Mouse (Mus musculus) heart, embryonic 10.5 days (tissue): Measurements from ENCODE around the gene Vkorc1. TPM values are rescaled to one million over a fixed set of nuclear protein-coding genes. Genes with fewer than 3 reads are reported as not detected.

Source experiments
- DNase-seq: peaks from one replicate; pipeline ENCODE4 v3.0.0-alpha.2; 2017; ENCODE audit warnings: low spot score
- H3K27ac ChIP-seq: fragments of 300-500 bp; sonication (generic); 2 replicates; pipeline ENCODE4 v1.5.1; 2016; ENCODE audit warnings: mild to moderate bottlenecking
- H3K27me3 ChIP-seq: fragments of 300-500 bp; sonication (generic); 2 replicates; pipeline ENCODE4 v1.6.1; 2016; ENCODE audit warnings: mild to moderate bottlenecking; ENCODE audit not compliant: poor library complexity, insufficient read depth, severe bottlenecking
- H3K36me3 ChIP-seq: fragments of 300-500 bp; sonication (generic); 2 replicates; pipeline ENCODE4 v1.6.1; 2016; ENCODE audit warnings: mild to moderate bottlenecking, moderate library complexity
- H3K4me1 ChIP-seq: fragments of 300-500 bp; sonication (generic); 2 replicates; pipeline ENCODE4 v1.6.1; 2016; ENCODE audit warnings: mild to moderate bottlenecking
- H3K4me3 ChIP-seq: fragments of 300-500 bp; sonication (generic); 2 replicates; pipeline ENCODE4 v1.5.1; 2016; ENCODE audit warnings: mild to moderate bottlenecking, moderate library complexity
- H3K9me3 ChIP-seq: fragments of 300-500 bp; sonication (generic); 2 replicates; pipeline ENCODE4 v1.6.1; 2016; ENCODE audit warnings: mild to moderate bottlenecking, moderate library complexity
- WGBS: fragments of 180-500 bp; shearing (Covaris S2); methylation state at CpG from one replicate; pipeline ENCODE4 v1.1.7; 2016; 5-methylcytosine and 5-hydroxymethylcytosine counted together
- polyA plus RNA-seq: library from polyadenylated mRNA; unstranded; fragments of >200 nt; fragmentation: Nextera tagmentation; extraction: Ambion mirVana; gene quantifications from 2 replicates; pipeline ENCODE4 v1.2.1, GENCODE M21; 2016

Gene Vkorc1
- polyA plus RNA-seq, 1 experiment from 2014 or later: 81.7 TPM

DNA sequence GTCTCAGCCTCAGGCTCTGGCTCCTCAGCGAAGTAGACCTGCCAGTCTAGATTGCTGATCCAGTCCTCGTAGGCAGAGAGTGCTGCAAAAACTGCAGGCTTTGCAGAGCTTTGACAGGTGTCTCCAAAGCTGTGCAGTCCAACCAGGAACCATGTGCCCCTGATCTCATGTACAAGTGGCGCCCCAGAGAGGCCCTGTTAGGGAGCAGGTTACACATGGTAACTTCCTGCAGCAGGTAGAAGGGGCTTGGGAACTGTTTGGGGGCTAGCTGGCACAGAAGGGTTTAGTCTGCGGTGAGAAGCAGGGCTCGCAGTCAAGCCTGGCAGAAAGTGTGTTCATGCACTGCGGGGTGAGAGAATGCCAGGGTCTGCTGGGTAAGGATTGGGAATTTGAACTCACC is 8.9 kb downstream of the Vkorc1 start:
- 91% methylated on average over 6 of the region's 6 CpGs for WGBS
- no peak overlapping the region for H3K4me3 ChIP-seq
- no peaks in the 10 kb centered on the region for H3K9me3 ChIP-seq
- peaks cover 21% of the 10 kb centered on the region for H3K4me1 ChIP-seq
- H3K27ac ChIP-seq: no peak overlapping the region
- H3K36me3 ChIP-seq: peaks cover 86% of the 10 kb centered on the region
- DNase-seq: no peak
- H3K27me3 ChIP-seq: no peaks in the 10 kb centered on the region

DNA sequence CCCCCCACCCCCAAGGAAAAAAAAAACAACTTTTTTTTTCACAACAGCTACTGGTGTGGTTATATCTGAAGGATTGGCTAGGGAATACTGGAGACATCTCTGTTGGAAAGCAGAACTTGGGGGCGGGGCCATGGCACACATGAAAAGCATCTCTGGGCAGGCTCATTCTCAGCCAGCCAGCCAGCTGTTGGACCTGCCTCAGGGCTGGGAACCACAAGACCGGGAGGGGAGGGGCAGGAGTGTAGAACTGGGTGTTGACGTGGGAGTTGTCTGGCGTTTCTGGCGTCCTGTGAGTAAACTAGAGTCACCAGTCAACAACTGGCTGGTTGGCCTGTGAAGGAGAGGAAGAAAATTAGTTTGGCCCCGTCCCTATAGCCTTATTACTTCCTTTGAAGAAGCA is 9.5 kb downstream of the Vkorc1 start:
- no peaks in the 10 kb centered on the region for H3K9me3 ChIP-seq
- H3K27me3 ChIP-seq: no peaks in the 10 kb centered on the region
- no peak overlapping the region for H3K4me3 ChIP-seq
- WGBS: 69% methylated on average over 6 of the region's 6 CpGs
- H3K4me1 ChIP-seq: peaks cover 21% of the 10 kb centered on the region
- peaks cover 92% of the 10 kb centered on the region for H3K36me3 ChIP-seq
- DNase-seq: no peak
- no peak overlapping the region for H3K27ac ChIP-seq

DNA sequence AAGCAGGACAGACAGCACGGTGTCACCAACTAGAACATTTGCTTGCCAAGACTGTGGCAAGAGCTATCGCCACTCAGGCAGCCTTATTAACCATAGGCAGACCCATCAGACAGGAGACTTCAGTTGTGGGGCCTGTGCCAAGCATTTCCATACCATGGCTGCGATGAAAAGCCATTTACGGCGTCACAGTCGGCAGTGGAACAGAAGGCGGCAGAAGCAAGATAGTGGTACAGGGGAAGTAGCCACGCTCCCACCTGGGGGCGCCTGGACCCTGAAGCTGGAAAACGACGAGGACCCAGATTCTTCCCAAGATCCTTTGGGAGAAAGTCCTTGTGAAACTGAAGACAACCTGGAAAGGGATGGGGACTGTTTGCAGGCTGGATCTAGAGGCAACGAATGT is 15.0 kb downstream of the Vkorc1 start:
- Histone ChIP-seq H3K4me1 (peaks cover 28% of the 10 kb centered on the region), H3K4me3 (no peak overlapping the region), H3K9me3 (no peaks in the 10 kb centered on the region), H3K36me3 (peaks cover 72% of the 10 kb centered on the region), H3K27ac (no peak overlapping the region), H3K27me3 (no peaks in the 10 kb centered on the region)
- WGBS: 85% methylated on average over 12 of the region's 12 CpGs
- no peak for DNase-seq

DNA sequence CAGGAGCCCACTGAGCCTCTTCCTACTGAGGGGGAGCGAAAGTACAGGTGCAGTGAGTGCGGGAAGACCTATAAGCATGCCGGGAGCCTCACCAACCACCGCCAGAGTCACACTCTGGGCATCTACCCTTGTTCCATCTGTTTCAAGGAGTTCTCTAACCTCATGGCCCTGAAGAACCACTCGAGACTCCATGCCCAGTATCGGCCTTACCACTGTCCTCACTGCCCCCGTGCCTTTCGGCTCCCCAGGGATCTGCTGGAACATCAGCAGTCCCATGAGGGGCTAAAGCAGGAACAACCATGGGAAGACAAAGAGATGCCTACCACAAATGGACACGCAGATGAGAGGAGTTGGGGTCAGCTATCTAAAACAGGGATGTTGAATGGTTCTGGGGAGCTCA is 16.1 kb downstream of the Vkorc1 start:
- H3K4me1 ChIP-seq: peaks cover 31% of the 10 kb centered on the region
- WGBS: 93% methylated on average over 9 of the region's 9 CpGs
- no peak for DNase-seq

DNA sequence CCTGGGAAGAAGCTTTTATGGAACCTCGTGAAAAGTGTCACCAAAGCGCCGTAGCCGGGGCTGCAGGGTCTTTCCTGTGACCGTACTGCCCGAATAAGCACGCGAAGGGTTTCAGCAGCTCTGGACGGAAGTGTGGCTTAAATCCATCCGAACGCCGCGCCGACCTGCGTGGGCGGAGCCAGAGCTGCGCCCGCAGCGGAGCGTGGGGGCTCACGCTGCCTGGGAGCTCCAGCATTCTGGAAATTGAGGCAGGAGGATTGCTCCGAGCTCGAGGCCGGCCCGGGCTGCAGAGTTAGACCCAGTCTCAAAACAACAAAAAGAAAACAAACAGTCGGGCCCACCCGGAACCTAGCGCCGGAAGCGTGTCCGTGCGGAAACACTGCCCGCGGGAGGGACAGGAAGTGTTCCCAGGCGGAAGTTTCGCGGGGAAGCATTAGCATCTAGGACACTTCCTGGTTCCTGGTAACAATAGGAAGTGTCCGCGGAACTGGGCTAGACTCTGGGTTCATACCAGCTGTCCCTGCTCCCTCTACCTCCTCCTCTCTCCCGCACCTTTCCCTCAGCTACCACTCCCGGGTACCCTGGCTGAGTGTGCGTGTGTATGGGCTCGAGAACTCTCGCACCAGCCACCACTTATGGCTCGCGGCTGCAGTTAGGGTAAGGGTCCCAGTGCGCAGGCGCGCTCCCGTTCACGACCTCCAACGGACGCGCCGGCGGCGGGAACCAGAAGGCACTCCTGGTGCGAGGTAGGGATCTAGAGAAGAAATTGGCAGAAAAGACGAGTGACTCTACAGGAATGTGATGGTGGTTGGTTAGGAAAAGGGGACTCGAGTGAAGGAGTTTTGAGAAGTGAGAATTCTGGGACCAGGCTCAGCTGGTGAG is 18.7 kb downstream of the Vkorc1 start, which contains the start of gene Zfp668:
Gene Zfp668, minus strand, starts transcription at position 362 of the 882 bp plus-strand sequence.
- Histone ChIP-seq H3K4me1 (peaks cover 18% of the 10 kb centered on the region), H3K27ac (peak within 1 kb of the TSS; percentile 98), H3K4me3 (peak within 1 kb of the TSS; percentile 92), H3K9me3 (no peaks in the 10 kb centered on the region), H3K27me3 (no peaks in the 10 kb centered on the region), H3K36me3 (peaks cover 46% of the 10 kb centered on the region)
- peak; percentile 96 for DNase-seq
- under 1% methylated on average over 60 of the region's 60 CpGs for WGBS

More for the DNA sequence above, 16.1 kb downstream of the Vkorc1 start:
- Histone ChIP-seq H3K36me3 (peaks cover 62% of the 10 kb centered on the region), H3K27ac (no peak overlapping the region), H3K4me3 (no peak overlapping the region), H3K27me3 (no peaks in the 10 kb centered on the region), H3K9me3 (no peaks in the 10 kb centered on the region)

DNA sequence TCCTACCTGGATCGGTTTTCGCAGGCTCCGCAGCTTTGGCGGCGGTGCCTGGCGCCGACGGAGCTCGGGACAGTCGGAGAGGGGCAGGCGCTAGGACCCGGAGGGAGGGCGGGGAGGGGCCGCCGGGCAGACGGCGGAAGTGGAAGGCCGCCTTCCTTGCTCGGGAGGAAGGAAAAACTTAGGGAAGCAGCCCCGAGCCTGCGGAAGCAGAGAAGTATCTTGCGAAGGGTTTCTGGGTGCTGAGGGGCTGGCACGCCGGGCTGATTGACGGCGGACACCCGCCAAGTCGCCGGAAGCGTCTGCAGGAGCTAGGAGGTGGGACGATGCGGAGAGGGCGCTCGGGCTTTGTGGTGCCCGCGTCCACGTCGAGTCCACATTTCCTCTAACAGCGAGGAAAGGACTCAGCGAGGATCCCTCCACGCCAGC is 19.4 kb downstream of the Vkorc1 start, which contains the start of gene Zfp646:
Gene Zfp646, plus strand, starts transcription at position 181 of the 426 bp plus-strand sequence.
- Histone ChIP-seq H3K4me3 (peak within 1 kb of the TSS; percentile 92), H3K9me3 (no peaks in the 10 kb centered on the region), H3K4me1 (peaks cover 18% of the 10 kb centered on the region), H3K36me3 (peaks cover 42% of the 10 kb centered on the region), H3K27me3 (no peaks in the 10 kb centered on the region), H3K27ac (peak within 1 kb of the TSS; percentile 98)
- 0% methylated on average over 41 of the region's 41 CpGs for WGBS
- DNase-seq: peak; percentile 94

DNA sequence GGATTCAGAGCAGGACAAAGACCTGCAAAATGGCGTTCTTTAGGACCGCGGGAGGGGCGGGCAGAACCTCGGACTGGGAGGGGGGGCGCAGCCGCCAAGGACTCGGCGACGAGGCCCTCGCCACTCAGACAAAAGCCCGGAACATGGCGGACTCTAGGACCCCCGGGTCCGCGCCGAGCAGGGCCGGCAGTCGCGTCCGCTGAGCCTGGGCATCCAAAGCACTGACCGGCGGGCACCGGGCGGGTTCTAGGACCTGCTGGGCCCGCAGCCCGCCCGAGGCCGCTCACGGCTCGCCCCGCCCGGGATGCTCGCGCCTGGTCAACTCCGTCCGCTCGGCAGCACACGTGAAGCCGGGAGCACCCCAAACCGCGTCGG is 19.8 kb downstream of the Vkorc1 start:
- Histone ChIP-seq H3K4me3 (peak overlapping the region; percentile 92), H3K27ac (peak overlapping the region; percentile 98), H3K27me3 (no peaks in the 10 kb centered on the region), H3K4me1 (peaks cover 18% of the 10 kb centered on the region), H3K36me3 (peaks cover 40% of the 10 kb centered on the region), H3K9me3 (no peaks in the 10 kb centered on the region)
- WGBS: under 1% methylated on average over 42 of the region's 43 CpGs
- peak; percentile 97 for DNase-seq

DNA sequence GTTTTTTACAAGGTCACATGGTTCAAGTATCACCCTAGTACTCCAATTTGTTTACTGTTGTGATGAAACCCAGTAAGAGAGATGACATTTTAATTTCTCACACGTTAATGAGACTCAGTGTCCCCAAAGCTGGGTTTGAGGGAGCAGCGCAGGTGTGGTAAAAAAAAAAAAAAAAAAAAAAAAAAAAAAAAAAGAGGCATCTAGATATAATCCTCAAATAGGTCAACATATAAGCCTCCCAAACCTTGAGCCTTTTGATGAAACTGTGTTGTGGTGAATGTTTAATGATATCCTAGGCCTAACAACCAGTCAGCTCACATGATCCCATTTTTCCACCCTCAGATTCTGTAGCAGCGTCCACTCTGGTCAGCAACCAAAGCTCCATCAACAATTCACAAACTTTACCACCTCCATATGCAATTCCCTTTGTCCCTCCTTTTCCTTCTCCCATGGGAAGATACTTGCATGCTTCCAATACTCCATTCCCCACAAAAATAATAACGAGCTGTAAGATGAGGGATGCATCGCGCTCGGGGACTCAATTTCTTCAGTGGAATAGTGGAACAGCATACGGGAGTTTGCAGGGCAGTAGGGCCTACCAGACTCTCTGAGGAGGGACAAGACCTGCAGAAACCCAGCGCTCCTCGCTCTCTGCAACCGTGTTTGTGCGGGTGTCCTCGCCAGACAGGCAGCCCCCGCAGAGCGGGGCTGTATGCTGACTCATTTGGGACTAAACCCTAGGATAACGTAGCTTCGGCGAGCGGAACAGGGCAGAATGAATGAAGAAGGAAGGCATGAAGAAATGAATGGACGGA is 20.4 kb downstream of the Vkorc1 start:
- WGBS: 5% methylated on average over 20 of the region's 20 CpGs
- Histone ChIP-seq H3K36me3 (peaks cover 40% of the 10 kb centered on the region), H3K4me3 (peak overlapping the region; percentile 92)

DNA sequence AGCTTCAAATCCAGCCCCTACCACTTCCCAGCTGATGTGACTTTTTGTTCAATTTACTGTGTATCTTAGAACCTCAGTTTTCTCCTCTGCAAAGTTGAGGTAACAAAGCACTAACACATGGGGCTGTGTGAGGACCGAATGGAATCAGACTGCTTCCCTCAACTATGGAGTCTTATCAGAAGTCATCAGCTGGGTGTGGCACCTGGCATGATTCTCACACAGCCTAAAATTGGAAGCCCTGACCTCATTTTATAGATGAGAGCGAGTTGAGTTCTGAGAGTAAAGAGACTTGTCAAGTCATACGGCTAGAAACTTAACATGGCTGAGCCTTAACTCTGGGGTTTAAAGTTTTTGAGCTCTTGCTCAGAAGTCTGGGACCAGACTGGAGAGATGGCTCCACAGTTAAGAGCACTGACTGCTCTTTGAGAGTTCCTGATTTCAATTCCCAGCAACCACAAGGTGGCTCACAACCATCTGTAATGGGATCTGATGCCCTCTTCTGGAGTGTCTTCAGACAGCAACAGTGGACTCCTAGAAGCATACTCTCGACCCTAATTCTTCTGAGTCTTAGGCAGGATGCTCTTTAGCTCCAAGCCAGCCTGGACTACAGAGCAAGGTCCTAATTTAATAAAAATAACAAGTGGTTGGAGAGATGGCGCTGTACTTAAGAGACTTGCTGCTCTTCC is 25.1 kb downstream of the Vkorc1 start:
- 81% methylated on average over 5 of the region's 5 CpGs for WGBS
- H3K4me1 ChIP-seq: peaks cover 11% of the 10 kb centered on the region
- DNase-seq: no peak
- H3K27me3 ChIP-seq: no peaks in the 10 kb centered on the region
- no peak overlapping the region for H3K27ac ChIP-seq
- H3K36me3 ChIP-seq: peaks cover 53% of the 10 kb centered on the region
- H3K4me3 ChIP-seq: no peak overlapping the region
- H3K9me3 ChIP-seq: no peaks in the 10 kb centered on the region

More for the DNA sequence above, 20.4 kb downstream of the Vkorc1 start:
- Histone ChIP-seq H3K4me1 (peaks cover 18% of the 10 kb centered on the region), H3K27me3 (no peaks in the 10 kb centered on the region), H3K27ac (peak overlapping the region; percentile 98), H3K9me3 (no peaks in the 10 kb centered on the region)
- no peak for DNase-seq

DNA sequence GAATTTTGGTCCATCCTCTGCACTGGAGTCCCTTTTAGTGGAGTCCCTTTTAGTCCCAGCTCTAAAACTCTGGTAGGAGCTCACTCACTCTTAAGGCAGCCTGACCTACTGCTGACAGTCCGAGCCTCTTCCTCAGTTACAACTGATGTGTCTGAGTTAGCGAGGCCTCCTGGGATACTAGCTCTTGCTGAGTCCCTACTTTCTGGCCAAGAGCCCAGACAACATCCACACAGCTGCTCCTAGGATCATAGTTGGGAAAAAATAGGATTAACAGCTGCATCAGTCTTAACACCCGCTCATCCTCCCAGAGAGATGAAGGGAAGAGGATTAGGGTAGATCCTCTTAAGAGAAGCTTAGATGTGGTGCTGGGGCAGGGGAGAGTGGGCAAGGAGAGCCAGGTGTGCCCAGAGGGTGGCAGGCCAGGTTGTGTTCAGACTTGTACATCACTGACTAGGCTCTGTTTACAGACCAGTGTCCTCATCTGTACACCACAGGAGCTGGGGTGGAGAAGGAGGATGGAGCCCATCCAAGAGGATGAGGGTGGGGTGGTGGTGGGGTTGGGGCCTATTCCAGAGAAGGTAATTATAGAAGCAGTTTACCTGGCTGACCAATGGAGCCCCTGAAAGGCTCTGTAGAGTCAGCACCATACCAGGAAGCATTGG is 26.1 kb downstream of the Vkorc1 start:
- Histone ChIP-seq H3K36me3 (peaks cover 55% of the 10 kb centered on the region), H3K9me3 (no peaks in the 10 kb centered on the region), H3K4me1 (peaks cover 7% of the 10 kb centered on the region), H3K4me3 (no peak overlapping the region), H3K27ac (no peak overlapping the region), H3K27me3 (no peaks in the 10 kb centered on the region)
- no peak for DNase-seq
- 85% methylated on average over 3 of the region's 3 CpGs for WGBS

DNA sequence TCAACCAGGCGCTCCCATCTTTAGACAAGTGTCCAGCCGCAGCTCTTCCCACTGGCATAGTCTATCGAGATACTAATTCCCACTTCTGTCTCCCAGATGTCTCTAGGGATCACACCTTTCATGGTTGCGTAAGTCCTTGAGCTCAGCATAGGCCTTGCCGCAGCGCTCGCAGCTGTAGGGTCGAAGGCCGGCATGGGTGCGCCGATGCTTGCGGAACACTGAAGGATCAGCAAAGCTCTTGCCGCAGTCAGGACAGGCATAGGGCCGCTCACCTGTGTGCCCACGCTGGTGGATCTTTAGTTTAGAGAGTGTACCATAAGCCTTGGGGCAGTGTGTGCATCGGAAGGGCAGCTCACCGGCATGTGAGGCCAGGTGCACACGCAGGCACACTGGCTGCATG is 27.8 kb downstream of the Vkorc1 start:
- DNase-seq: no peak
- H3K27me3 ChIP-seq: no peaks in the 10 kb centered on the region
- no peaks in the 10 kb centered on the region for H3K9me3 ChIP-seq
- peaks cover 51% of the 10 kb centered on the region for H3K36me3 ChIP-seq
- no peak overlapping the region for H3K4me3 ChIP-seq
- no peaks in the 10 kb centered on the region for H3K4me1 ChIP-seq
- no peak overlapping the region for H3K27ac ChIP-seq
- 94% methylated on average over 18 of the region's 18 CpGs for WGBS

DNA sequence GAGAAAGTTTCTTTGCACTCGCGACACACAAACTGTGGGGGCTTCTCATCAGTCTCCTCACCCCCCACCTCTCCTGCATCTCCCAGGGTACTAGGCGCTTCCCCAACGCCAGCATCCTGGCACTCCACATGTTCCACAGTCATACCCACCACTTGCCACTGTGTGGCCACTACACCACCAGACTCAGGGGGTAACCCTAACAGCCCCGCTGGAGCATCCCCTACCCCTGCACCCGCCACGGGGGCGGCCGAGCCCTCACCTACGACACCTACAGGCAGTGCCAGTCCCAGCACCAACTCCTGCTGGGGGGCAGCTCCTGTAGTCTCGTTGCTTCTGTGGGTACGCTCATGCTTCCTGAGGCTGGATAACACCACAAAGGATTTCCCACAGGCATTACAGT is 29.0 kb downstream of the Vkorc1 start:
- Histone ChIP-seq H3K9me3 (no peaks in the 10 kb centered on the region), H3K4me3 (no peak overlapping the region), H3K36me3 (peaks cover 43% of the 10 kb centered on the region), H3K4me1 (no peaks in the 10 kb centered on the region), H3K27me3 (no peaks in the 10 kb centered on the region), H3K27ac (no peak overlapping the region)
- no peak for DNase-seq
- 95% methylated on average over 12 of the region's 12 CpGs for WGBS
